Mouse (Mus musculus) forebrain, embryonic 13.5 days (tissue): ENCODE data around the gene Capzb. TPM values are rescaled to one million over a fixed set of nuclear protein-coding genes. Genes with fewer than 3 reads are reported as not detected.

Experiments used
- ATAC-seq: fragments of 200-750 bp; cut with Nextera tagmentation; 2 replicates; pipeline ENCODE4 v1.8.0; 2017
- H3K27ac ChIP-seq: fragments of 300-500 bp; sonication (generic); 2 replicates; pipeline ENCODE4 v1.5.1; 2015; ENCODE audit warnings: inconsistent platforms, mild to moderate bottlenecking, moderate library complexity
- H3K27me3 ChIP-seq: fragments of 300-500 bp; sonication (generic); 2 replicates; pipeline ENCODE4 v1.6.1; 2015; ENCODE audit warnings: mild to moderate bottlenecking, inconsistent platforms
- H3K36me3 ChIP-seq: fragments of 300-500 bp; sonication (generic); 2 replicates; pipeline ENCODE4 v1.6.1; 2015; ENCODE audit warnings: mild to moderate bottlenecking, inconsistent platforms; ENCODE audit not compliant: poor library complexity, severe bottlenecking
- H3K4me1 ChIP-seq: fragments of 300-500 bp; sonication (generic); 2 replicates; pipeline ENCODE4 v1.6.1; 2015; ENCODE audit warnings: inconsistent platforms
- H3K4me2 ChIP-seq: fragments of 300-500 bp; sonication (generic); 2 replicates; pipeline ENCODE4 v1.6.1; 2015; ENCODE audit warnings: inconsistent platforms, mild to moderate bottlenecking, moderate library complexity
- H3K4me3 ChIP-seq: fragments of 300-500 bp; sonication (generic); 2 replicates; pipeline ENCODE4 v1.5.1; 2015; ENCODE audit warnings: mild to moderate bottlenecking, inconsistent platforms
- H3K9ac ChIP-seq: fragments of 300-500 bp; sonication (generic); 2 replicates; pipeline ENCODE4 v1.6.1; 2015; ENCODE audit warnings: mild to moderate bottlenecking, inconsistent platforms
- H3K9me3 ChIP-seq: fragments of 300-500 bp; sonication (generic); replicated peaks from 2 replicates; pipeline ENCODE4 v1.6.1; 2016; ENCODE audit warnings: inconsistent platforms
- WGBS: fragments of 180-500 bp; shearing (Covaris S2); methylation state at CpG from one replicate; pipeline ENCODE4 v1.1.7; 2015; 5-methylcytosine and 5-hydroxymethylcytosine counted together
- polyA plus RNA-seq: library from polyadenylated mRNA; unstranded; fragments of >200 nt; fragmentation: Nextera tagmentation; extraction: Ambion mirVana; gene quantifications from 2 replicates; pipeline ENCODE4 v1.2.1, GENCODE M21; 2015

Gene Capzb
- polyA plus RNA-seq, 1 experiment from 2014 or later: 309 TPM

DNA sequence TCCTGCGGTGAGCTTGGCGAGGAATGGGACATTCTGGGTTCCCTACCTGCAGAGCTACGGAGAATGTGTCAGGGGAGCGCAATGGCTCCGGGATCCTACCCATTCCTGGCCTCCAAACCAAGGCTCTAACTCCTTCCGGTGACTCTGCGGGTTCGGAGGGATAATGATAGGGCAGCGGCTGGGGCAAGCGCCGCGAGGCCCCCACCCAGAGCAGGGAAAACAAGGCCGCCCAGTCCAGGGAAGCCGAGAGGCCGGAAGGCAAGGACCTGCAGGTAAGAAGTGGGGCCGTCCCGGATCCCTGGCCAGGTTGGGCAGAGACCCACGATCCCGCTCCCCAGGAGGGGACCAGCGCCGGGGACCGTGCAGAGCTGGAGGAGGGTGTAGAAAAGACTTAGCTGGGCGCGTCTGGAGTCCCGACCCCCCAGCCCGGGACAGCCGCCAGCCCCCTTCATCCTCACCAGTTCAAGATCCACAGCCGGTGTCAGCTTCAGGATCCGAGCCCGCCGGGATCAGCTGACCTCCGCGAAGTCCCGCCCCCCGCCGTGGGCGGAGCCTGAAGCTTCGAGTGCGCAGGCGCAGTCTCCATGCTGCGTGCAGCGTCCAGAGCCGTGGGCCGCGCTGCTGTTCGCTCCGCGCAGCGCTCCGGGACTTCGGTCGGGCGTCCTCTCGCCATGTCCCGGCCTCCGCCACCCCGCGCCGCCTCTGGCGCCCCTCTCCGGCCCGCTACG is 117.6 kb downstream of the Capzb start, which contains the start of the genes Pqlc2 and Akr7a5:
Pqlc2 (minus strand) TSS at position 538 of the 728 bp plus-strand sequence.
Akr7a5 (plus strand) TSS at position 574 of the 728 bp plus-strand sequence.
- 0 out of 2 replicates have a peak, but pooled peaks cover 3% of the 10 kb centered on the region for H3K27me3 ChIP-seq
- 0% methylated on average over 61 of the region's 63 CpGs for WGBS
- H3K4me2 ChIP-seq: peak within 1 kb of the TSS; percentile 96
- no peaks in the 10 kb centered on the region for H3K9me3 ChIP-seq
- peaks cover 26% of the 10 kb centered on the region for H3K4me1 ChIP-seq
- H3K27ac ChIP-seq: peak within 1 kb of the TSS; percentile 25
- H3K36me3 ChIP-seq: peaks cover 22% of the 10 kb centered on the region
- peak; percentile 92 for ATAC-seq
- H3K9ac ChIP-seq: peak within 1 kb of the TSS; percentile 90
- H3K4me3 ChIP-seq: peak within 1 kb of the TSS; percentile 81

DNA sequence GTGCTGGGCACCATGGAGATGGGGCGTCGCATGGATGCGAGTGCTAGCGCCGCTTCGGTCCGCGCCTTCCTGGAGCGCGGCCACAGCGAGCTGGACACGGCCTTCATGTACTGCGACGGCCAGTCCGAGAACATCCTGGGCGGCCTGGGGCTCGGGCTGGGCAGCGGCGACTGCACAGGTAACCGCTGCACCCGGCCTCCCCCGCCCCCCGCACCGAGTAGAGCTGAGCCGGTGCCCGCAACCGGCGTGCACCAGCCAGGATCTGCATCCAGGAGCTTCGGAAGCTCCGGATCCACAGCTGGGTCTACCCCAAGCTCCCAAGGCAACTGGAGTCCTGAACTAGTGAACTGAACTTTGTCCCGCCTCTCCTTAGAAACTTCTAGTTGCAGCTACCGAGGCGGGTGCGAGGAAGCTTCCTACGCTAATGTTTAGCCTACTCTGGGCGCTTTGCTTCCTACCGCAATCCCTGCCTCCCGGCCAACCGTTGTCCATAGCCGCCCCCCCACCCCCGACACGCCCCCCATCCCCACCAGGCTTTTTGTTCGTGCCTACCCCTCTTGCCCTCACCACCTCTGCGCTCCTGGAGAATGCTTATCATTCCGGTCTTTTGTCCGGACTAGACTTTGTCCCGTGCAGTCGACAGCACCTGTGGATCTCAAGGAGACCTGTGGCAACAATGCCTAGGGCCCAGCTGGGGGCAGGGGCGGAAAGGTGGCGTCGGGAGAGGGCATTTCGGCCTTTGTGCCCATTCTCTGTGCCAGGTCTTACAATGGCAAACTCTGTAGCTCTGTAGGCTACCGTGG is 118.4 kb downstream of the Capzb start:
- peak overlapping the region; percentile 81 for H3K4me3 ChIP-seq
- peaks cover 26% of the 10 kb centered on the region for H3K4me1 ChIP-seq
- WGBS: under 1% methylated on average over 52 of the region's 53 CpGs
- peak overlapping the region; percentile 25 for H3K27ac ChIP-seq
- H3K27me3 ChIP-seq: 0 out of 2 replicates have a peak, but pooled peaks cover 3% of the 10 kb centered on the region
- peaks cover 28% of the 10 kb centered on the region for H3K36me3 ChIP-seq
- no peak; the same call in 1 of the 2 replicates for ATAC-seq
- peak overlapping the region; percentile 90 for H3K9ac ChIP-seq
- H3K4me2 ChIP-seq: peak overlapping the region; percentile 96
- H3K9me3 ChIP-seq: no peaks in the 10 kb centered on the region

DNA sequence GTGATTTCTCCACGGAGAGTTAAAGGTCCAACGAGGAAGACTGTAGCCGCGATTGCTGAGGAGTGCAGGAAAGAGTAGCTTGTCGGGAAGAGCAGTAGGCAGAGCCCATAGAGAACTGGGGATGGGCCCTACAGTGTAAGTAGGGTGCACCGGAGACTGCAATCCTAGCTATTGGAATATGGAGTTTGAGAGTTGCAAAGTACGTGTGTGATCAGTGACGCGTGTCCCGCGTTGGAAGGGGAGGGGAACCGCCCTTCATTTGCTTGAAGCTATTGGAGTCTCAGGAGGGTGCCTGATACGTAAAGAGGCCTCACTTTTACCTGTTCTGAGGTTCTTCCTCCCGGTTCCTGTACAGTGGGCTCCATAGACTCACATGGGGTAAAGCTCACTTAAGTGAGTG is 119.0 kb downstream of the Capzb start:
- no peak for ATAC-seq
- H3K4me3 ChIP-seq: peak overlapping the region; percentile 81
- H3K4me1 ChIP-seq: peaks cover 26% of the 10 kb centered on the region
- 16% methylated on average over 14 of the region's 14 CpGs for WGBS
- H3K4me2 ChIP-seq: peak overlapping the region; percentile 96
- peak overlapping the region; percentile 90 for H3K9ac ChIP-seq
- H3K27ac ChIP-seq: no peak overlapping the region
- no peaks in the 10 kb centered on the region for H3K9me3 ChIP-seq
- 0 out of 2 replicates have a peak, but pooled peaks cover 3% of the 10 kb centered on the region for H3K27me3 ChIP-seq
- peaks cover 26% of the 10 kb centered on the region for H3K36me3 ChIP-seq

GRCm38 (mm10) chr4:139312632-139313031 is 119.9 kb downstream of the Capzb start:
- 52% methylated on average over 4 of the region's 4 CpGs for WGBS
- H3K9me3 ChIP-seq: no peaks in the 10 kb centered on the region

GRCm38 (mm10) chr4:139318449-139318848 is 125.8 kb downstream of the Capzb start:
- Histone ChIP-seq H3K4me3 (no peak overlapping the region), H3K36me3 (peaks cover 56% of the 10 kb centered on the region), H3K9me3 (no peaks in the 10 kb centered on the region), H3K27me3 (no peaks in the 10 kb centered on the region), H3K4me1 (no peaks in the 10 kb centered on the region), H3K4me2 (no peak overlapping the region), H3K9ac (no peak overlapping the region), H3K27ac (no peak overlapping the region)
- 93% methylated on average over 11 of the region's 11 CpGs for WGBS
- no peak for ATAC-seq

More at GRCm38 (mm10) chr4:139312632-139313031, 119.9 kb downstream of the Capzb start:
- Histone ChIP-seq H3K27ac (no peak overlapping the region), H3K4me3 (no peak overlapping the region), H3K27me3 (0 out of 2 replicates have a peak, but pooled peaks cover 3% of the 10 kb centered on the region), H3K4me1 (peaks cover 26% of the 10 kb centered on the region), H3K36me3 (peaks cover 36% of the 10 kb centered on the region), H3K9ac (no peak overlapping the region), H3K4me2 (no peak overlapping the region; the same call in 1 of the 2 replicates)
- ATAC-seq: no peak

- 90% methylated on average over 4 of the region's 4 CpGs for WGBS
- H3K9ac ChIP-seq: no peak overlapping the region
Measured at GRCm38 (mm10) chr4:139319740-139320139, 127.0 kb downstream of the Capzb start.

GRCm38 (mm10) chr4:139330605-139331004 is 137.9 kb downstream of the Capzb start:
- ATAC-seq: no peak
- no peaks in the 10 kb centered on the region for H3K4me1 ChIP-seq
- WGBS: 5% methylated on average over 10 of the region's 10 CpGs
- H3K9ac ChIP-seq: no peak overlapping the region
- peak overlapping the region; percentile 34 for H3K4me2 ChIP-seq
- no peak overlapping the region for H3K4me3 ChIP-seq
- H3K9me3 ChIP-seq: no peaks in the 10 kb centered on the region
- H3K27ac ChIP-seq: no peak overlapping the region
- H3K36me3 ChIP-seq: no peaks in the 10 kb centered on the region
- peaks cover 3% of the 10 kb centered on the region; the same call in 1 of the 2 replicates for H3K27me3 ChIP-seq

More at GRCm38 (mm10) chr4:139319740-139320139, 127.0 kb downstream of the Capzb start:
- no peak overlapping the region for H3K4me2 ChIP-seq
- H3K36me3 ChIP-seq: peaks cover 46% of the 10 kb centered on the region
- no peak overlapping the region for H3K4me3 ChIP-seq
- ATAC-seq: no peak
- H3K27ac ChIP-seq: no peak overlapping the region
- H3K27me3 ChIP-seq: no peaks in the 10 kb centered on the region
- H3K9me3 ChIP-seq: no peaks in the 10 kb centered on the region
- no peaks in the 10 kb centered on the region for H3K4me1 ChIP-seq

DNA sequence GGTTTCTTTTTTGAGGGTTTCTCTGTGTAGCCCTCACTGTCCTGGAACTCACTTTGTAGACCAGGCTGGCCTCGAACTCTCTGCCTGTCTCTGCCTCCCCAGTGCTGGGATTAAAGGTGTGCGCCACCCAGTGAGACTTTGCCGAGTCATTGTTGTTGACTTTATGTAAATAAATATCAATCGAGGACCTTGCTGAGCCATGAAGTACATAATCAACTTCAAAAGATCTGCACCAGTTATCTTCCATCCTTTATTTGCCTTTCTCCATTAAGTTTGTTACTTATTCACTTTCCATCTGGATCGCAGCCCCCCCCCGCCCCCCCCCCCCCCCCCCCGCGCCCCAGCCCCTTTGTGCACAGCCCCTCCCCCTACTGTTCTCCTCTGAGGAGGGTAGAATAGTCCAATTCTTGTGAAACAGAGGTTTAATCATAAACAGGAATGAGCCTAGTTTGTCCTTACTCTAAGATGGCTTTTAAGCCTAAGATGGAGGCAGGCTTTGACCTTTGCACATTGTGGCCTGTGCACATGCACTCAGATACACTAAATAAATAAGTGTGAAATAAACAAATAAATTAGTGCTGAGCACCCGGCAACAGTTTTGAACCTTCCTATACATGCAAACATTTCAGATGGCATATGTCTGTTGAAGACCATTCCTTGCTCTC is 142.1 kb downstream of the Capzb start:
- H3K36me3 ChIP-seq: no peaks in the 10 kb centered on the region
- H3K4me2 ChIP-seq: no peak overlapping the region
- H3K9me3 ChIP-seq: no peaks in the 10 kb centered on the region
- peaks cover 21% of the 10 kb centered on the region for H3K27me3 ChIP-seq
- 73% methylated on average over 7 of the region's 9 CpGs for WGBS
- no peaks in the 10 kb centered on the region; the same call in 1 of the 2 replicates for H3K4me1 ChIP-seq
- H3K9ac ChIP-seq: no peak overlapping the region
- ATAC-seq: no peak
- H3K4me3 ChIP-seq: no peak overlapping the region
- H3K27ac ChIP-seq: no peak overlapping the region

DNA sequence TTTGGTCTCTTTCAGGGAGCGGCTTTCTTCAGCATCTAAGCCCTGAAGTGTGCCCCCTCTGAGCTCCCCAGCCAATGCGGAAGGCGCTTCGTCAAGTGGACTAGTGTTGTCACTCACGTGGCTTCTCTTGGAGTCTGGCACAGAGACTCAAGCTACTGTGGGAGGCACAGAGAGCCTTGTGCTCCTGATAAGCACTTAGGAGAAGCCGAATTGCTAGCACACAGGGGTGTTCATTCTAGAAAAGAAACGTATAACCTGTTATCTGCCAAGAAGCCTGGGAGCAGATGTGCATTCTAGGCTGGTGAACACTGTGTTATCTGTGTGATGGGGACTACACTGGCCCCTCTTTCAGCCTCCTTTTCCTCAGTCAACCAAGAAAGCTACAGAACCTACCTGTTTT is 142.8 kb downstream of the Capzb start:
- Histone ChIP-seq H3K4me1 (no peaks in the 10 kb centered on the region; the same call in 1 of the 2 replicates), H3K4me3 (no peak overlapping the region), H3K9ac (no peak overlapping the region), H3K27ac (no peak overlapping the region), H3K36me3 (no peaks in the 10 kb centered on the region), H3K27me3 (peaks cover 21% of the 10 kb centered on the region), H3K4me2 (no peak overlapping the region), H3K9me3 (no peaks in the 10 kb centered on the region)
- no peak for ATAC-seq
- 70% methylated on average over 7 of the region's 7 CpGs for WGBS

- Histone ChIP-seq H3K27me3 (peaks cover 21% of the 10 kb centered on the region), H3K4me2 (peak overlapping the region; percentile 23; the same call in 1 of the 2 replicates), H3K36me3 (no peaks in the 10 kb centered on the region), H3K27ac (no peak overlapping the region), H3K9me3 (no peaks in the 10 kb centered on the region), H3K4me3 (no peak overlapping the region), H3K4me1 (no peaks in the 10 kb centered on the region; the same call in 1 of the 2 replicates), H3K9ac (no peak overlapping the region)
- no peak for ATAC-seq
- 39% methylated on average over 24 of the region's 24 CpGs for WGBS
Measured at GRCm38 (mm10) chr4:139336822-139337483, 144.3 kb downstream of the Capzb start.

GRCm38 (mm10) chr4:139338145-139338544 is 145.4 kb downstream of the Capzb start:
- no peak for ATAC-seq
- no peaks in the 10 kb centered on the region; the same call in 1 of the 2 replicates for H3K4me1 ChIP-seq
- no peaks in the 10 kb centered on the region for H3K36me3 ChIP-seq
- 65% methylated on average over 33 of the region's 33 CpGs for WGBS
- H3K9me3 ChIP-seq: no peaks in the 10 kb centered on the region
- H3K4me2 ChIP-seq: no peak overlapping the region
- H3K4me3 ChIP-seq: no peak overlapping the region
- peaks cover 18% of the 10 kb centered on the region for H3K27me3 ChIP-seq
- H3K27ac ChIP-seq: no peak overlapping the region
- no peak overlapping the region for H3K9ac ChIP-seq
